Mouse (Mus musculus) layer of hippocampus, postnatal 10 days (tissue): ENCODE results near the gene Rab3a. TPM values are rescaled to one million over a fixed set of nuclear protein-coding genes. Genes with fewer than 3 reads are reported as not detected.
A peak's percentile ranks its signal among the peaks of the same experiment; 100 is the strongest.

Experiments used
- DNase-seq, 2 experiments: peaks; one replicate each; pipeline ENCODE4 v3.0.0; 2021; ENCODE audit warnings: low spot score in 2 of 2
- long read RNA-seq: library from polyadenylated mRNA; stranded (forward); transcript quantifications from one replicate; pipeline ENCODE4 v2.0.0, GENCODE M21; 2023
- total RNA-seq, 2 experiments: library from RNA; stranded (reverse); gene quantifications; 2 replicates each; pipeline ENCODE4 v1.2.3; 2021

Rab3a gene
- total RNA-seq = 100 to 1,000 TPM; 584 to 714 TPM
- long read RNA-seq, transcript Rab3a-202 (5 exons, 1,375 nt) = minor isoform, 16 of 1,083 reads
- long read RNA-seq, transcript Rab3a-203 (4 exons, 1,556 nt) = minor isoform, 10 of 1,083 reads
- long read RNA-seq, transcript Rab3a-201 (5 exons, 1,363 nt) = major isoform, 695 of 1,083 reads
- long read RNA-seq, partial matches to known transcripts = 19 of 1,083 reads
- long read RNA-seq, other reads (novel, unspliced or antisense) = 343 of 1,083 reads

DNA sequence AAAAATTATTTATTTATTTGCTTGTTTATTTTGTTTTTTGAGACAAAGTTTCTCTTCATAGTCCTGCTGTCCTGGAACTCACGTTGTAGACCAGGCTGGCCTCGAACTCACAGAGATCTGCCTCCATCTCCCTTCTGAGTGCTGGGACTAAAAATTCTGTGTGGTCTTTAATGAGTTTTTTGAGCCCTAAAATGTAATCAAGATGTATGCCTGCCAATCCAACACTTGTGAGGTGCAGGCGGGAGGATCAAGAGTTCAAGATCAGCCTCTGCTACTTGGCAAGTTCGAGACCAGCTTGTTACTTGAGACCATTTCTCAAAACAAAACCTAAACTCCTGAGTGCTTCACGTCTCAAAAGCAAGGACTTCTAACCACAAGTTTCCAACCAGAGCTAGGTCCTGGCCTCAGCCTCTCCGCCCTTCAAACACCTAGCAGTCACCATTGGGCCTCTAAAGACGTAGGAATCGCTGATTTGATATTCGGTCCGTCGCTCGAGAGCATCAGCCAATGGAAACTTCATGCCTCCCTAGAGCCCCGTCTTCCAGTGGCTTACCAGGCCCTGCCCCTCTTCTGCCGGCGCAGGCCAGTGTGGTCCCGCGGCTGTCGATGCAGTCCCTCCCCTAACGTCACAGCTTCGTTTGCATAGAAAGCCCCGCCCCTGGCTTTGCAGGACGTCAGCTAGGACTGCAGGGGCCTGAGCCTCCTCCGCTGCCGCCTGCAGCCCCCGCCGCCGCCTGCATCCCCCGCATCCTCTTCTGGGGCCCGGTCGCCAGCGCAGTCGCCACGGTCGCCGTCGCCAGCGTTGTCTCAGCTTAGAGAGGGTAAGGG, at the start of gene Rab3a:
TSS of gene Rab3a (plus strand) at position 637 of the 828 bp plus-strand sequence.
- DNase-seq = peak; percentile 95 to 96

DNA sequence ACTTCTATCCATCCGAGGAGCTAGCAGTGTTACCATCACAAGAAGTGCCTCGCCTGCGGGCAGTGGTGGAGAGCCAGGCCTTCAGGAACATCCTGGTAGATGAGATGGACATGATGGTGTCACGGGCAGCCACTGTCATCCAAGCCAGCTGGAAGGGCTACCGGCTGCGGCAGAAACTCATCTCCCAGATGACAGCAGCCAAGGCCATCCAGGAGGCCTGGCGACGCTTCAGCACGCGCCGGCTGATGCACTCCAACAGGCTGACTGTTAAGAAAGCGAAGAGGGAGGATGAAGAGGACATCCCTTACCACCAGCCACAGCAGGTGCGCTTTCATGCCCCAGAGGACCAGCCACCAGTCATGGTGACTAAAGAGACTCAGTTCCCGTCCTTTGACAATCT, 46.2 kb upstream of the Rab3a start:
- no peak for DNase-seq

DNA sequence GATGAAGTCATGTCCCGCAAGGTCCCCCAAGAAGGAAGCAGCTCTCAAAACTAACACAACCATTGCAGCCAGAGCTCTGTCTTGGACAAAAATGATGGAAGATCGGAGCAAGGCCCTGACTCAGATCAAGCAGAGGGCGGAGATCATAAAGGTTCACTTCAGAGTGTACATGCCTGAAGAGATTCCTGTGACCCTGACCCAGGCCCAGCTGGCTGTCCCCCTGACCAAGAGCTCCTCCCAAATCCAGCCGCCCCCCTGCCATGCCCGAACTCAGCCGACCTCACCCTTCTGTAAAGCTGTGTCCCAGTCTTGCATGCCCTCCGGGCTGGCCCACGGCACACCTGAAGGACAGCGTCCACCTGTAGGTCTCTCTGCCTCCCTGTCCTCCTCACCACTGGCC, 44.7 kb upstream of the Rab3a start:
- no peak for DNase-seq

DNA sequence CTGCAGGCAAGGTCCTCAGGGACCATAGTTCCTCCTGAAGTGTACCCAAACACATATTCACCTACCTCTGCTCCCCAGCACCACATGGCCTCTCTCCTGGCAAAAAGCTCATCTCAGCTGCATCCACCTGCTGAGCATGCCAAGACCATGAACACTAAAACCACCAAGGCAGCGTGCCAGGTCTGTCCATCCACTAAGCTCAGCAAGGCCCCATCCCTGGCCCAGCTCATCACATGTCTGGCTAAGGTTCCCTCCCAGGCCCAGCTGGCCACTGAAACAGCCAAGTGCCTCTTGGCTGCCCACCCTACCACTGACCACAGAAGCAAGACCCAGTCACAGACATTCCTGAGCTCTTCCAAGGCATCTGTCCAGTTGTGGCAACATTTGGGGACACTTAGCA, 44.2 kb upstream of the Rab3a start:
- no peak for DNase-seq

DNA sequence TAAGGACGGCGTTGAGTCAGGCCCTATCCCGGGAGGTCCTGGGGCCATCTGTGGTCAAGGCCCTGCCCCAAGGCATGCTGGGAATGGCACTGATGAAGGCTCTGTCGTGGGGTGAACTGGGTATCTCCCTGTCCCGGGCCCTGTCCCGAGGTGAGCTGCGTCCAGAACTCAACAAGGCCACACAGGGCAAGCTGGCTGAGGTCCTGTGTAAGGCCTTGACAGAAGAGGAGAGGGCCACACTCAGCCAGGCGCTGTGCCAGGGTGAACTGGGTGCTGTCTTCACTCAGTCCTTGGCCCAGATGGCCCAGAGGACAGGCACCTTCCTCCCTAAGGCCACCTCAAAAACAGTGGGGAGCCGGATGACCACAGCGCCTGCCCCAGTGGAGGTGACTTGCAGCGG, 43.4 kb upstream of the Rab3a start:
- DNase-seq = no peak

DNA sequence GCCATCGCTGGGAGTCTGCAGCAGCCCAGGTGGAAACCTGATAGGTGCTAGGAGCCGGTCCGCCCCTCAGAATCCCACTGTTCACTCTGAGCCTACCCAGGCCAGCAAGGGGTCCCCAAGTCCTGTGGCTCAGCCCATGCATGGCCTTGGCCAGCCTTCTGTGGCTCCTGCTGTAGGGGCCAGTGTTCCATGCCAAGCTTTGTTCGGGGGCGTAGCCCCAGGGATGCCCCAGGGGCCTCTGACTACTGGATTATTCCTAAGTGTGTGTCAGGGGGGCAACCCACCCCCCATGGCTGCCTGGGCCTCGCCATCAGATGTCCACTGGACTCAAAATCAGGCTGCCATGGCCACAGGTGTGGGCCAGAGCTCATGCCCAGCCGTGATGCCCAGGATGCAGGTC, 40.5 kb upstream of the Rab3a start:
- DNase-seq = no peak

DNA sequence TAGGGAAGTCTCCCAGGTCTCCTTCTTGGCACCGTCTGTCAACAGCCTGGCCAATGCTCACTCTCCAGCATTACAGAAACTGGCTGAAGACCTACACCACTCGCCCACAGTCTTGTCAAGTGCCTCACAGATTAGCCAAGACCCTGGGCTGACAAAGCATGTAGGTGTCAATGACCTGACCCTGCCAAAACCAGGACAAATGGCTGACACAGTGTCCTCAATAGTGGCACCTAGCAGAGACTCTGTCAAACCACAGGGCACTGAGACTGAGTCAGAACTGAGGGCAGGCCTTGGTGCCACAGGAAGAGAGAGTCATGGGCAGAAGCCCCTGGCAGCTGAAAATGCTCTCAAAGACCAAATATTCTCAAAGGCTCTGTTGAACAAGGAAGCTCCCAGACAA, 39.4 kb upstream of the Rab3a start:
- no peak for DNase-seq

DNA sequence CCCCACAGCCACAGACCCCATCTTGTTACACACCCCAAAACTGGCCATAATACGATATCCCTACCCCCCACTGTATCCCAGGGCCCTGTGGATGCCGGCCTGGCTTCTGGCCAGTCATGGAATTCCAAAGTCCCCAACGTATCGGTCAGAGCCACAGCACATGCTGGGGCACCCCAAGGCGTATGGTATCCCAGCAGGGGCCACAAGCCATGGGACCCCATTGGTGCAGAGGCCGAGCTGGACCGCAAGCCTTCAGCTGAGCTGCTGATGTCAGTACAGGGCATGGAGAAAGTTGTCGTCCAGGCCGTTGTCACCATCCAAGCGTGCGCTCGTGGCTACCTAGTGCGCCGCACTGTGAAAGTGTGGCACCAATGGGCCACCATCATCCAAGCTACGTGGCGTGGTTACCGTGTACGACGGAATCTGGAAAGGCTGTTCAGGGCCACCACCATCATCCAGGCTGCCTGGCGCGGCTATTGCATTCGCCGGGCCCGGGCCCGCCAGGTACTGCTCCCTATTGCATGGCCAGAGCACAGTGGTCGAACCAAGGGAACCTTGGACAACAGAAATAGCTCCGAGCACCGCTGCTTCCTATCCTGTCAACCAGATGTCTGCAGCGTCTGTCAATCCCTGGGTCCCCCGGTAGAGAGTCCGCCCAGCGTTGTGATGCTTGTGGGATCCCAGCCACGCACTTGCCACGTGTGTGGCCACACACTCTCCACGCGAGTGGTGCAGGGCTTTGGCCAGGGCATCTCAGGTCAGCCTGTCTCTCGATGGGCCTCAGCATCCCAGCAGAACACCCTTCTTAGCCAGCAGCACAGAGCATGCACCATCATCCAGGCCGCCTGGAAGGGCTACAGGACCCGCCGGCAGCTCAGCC, 37.7 kb upstream of the Rab3a start:
- peak in 1 of 2 experiments; percentile 5 for DNase-seq

DNA sequence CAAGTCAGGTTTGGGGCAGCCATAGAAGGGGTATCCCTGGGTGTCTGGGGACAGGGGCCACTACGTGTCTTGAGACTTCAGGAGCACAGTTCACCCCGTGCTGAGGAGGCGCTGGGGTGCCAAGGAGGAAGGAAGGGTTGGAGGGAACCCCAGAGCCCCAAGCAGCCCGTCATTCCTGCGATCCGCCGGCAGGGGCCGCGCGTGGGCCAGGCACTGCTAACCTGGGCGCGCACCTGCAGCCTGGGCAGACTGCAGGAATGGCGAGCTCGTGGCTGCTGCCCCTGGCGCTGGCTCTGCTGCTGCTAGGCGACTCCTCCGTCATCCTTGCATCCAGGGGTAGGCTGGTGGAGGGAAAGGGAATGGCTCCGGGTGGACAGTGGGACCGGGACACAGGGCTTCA, 36.2 kb upstream of the Rab3a start, which contains the start of gene Gm3336:
TSS of gene Gm3336 (plus strand) at position 247 of the 400 bp plus-strand sequence.
- peak; percentile 53 to 72 for DNase-seq

DNA sequence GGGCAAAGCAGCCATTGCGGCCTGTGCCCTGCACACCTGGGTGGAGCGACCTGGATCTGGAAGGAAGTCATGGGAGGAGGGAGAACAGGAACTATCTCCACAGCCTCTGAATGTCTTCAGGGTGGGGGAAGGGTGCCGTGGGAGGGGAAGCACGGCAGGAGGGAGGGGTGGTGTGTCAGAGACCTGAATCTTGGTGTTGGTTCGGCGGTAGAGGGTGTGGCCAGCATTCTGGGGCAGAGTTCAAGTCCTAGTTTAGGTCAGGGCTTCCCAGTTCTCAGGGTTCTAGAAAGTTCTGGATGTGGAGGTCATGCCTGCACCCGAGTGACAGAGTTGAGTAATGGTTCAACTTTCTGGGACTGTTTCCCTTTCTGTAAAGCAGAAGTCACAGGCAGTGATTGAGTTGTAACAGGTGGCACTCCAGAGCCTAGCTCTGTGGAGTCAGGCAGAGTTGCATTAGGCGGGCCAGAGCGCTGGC, 34.6 kb upstream of the Rab3a start:
- DNase-seq = peak in 1 of 2 experiments; percentile 5

DNA sequence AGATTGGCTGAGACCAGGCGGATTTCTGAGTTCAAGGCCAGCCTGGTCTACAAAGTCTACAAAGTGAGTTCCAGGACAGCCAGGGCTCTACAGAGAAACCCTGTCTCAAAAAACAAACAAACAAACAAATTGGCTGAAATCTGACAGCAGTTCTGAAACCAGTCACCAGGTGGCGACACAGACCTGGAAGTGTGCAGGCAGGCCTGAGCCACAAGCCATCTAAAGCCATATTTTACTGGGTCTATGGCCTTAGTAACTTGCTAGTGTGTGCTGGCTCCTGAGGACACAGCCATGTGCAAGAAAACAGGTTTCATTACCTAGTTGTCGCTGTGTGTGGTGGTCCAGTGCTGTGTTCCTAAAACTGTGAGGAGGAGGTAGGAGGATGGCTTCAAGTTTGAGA, 33.7 kb upstream of the Rab3a start:
- peak; percentile 90 to 93 for DNase-seq

DNA sequence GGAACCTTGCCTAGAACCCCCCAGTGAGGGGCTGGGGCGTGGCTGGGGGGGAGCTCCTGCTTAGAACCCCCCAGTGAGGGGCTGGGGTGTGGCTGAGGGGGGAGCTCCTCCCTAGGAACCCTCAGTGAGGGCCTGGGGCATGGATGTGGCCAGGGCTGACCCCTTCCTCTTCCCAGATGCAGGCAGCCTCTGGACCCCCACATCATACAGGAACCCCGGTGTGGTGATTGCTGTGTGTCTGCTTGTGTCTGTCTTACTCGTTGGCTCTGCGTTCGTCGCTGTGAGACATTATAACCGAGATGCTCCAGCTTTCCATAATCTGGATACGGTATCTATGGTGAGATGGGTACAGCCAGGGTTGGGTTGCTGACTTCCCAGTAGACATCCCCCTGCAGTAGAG, 32.9 kb upstream of the Rab3a start:
- no peak for DNase-seq

DNA sequence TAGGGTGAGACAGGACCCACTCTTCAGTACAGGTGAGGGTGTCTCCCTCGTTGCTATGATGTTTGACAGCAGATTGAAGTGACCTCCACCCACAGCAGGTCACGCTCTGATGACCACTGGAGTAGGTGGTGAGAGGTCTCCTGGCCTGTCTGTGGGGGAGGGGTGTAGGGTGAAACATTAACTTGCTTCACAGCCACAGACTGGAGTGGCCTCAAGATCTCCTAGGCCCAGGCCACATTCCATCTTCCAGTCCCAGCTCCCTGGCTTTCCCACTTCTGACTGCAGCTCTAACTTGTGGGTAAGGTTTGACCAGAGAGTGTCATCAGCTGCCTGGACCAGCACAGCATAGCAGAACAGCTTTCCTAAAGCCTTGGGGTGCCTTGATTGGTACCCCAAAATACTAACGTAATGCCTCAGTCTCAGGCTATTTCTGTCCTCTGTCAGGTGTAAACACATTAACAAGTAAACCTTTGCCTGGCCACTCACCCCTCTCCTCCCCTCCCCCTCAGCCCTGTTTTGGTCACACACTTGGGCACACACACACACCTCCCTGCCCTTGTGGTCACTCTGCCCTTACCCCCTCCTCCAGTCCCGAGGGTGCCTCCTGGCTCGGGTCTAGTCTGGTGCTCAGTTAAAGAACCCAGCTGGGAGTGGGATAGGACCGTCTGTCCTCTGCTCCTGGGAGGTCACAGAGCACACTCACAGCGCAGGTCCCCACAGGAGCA, 30.8 kb upstream of the Rab3a start, which contains the start of gene Pde4c:
TSS of gene Pde4c (plus strand) at position 235 of the 725 bp plus-strand sequence.
- no peak for DNase-seq

DNA sequence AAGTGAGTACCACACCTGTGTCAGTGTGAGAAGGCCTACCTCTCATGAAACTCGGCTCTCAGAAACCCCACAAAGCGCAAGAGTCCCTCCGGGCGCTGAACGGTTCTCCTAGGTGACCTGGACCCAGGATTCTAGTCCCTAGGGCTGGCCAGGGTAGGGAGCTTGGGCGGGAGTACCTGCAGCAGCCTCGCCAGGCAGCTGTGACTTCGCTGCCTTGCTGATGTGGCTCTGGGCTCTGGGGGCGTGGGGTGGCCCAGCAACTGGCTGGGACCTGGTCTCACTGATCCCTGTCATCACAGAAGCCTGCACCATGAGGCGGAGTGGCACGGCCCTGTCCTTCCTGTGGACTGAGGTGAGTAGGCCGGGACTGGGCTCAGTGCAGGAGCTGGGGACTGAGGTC, 30.3 kb upstream of the Rab3a start:
- no peak for DNase-seq

DNA sequence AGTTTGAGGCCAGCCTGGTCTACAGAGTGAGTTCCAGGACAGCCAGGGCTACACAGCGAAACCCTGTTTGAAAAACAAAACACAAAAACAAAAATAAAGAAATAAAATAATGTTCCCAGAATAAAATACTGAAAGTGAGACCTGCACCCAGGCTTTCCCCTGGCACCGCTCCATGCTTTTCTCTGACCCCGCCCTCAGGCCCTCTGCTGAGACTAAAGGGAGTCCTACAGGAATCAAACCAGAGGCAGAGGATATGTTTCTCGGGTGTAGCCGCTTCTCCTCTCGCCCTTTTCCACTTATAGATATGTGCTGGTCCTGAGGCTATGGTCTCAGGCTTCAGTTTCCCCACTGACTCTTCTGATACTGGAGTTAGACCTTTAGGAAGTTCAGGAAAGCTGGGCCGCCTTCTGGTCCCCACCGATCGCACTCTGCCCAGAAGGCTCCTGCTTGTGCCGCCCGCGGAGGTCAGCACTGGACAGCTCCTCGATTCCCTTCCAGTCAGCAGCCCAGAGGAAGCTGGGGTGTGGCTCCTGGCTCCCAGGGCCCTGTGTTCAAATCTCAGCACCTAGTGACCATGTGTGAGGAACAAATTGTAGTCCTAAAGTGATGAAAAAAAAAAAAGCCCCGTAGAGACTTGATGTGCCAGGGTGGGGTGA, 28.6 kb upstream of the Rab3a start:
- DNase-seq = no peak

DNA sequence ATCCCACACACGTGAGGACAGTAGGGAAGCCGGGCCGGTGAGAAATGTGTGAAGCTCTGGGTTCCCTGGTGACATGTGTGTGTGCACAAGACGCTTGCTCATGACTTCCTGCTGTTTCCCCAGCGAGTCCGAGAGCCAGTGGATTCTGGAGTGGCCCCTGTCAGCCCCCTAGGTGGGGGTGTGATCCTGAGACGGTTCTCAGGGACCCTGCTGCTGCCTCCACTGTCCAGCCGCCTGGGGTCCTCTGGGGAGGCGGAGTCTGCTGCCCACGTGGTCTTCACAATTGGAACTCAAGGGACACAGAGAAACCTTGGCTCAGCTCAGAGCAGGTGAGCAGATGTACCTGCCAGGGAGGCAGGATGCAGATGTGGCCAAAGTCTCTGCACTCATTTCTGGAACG, 27.8 kb upstream of the Rab3a start:
- DNase-seq = no peak

DNA sequence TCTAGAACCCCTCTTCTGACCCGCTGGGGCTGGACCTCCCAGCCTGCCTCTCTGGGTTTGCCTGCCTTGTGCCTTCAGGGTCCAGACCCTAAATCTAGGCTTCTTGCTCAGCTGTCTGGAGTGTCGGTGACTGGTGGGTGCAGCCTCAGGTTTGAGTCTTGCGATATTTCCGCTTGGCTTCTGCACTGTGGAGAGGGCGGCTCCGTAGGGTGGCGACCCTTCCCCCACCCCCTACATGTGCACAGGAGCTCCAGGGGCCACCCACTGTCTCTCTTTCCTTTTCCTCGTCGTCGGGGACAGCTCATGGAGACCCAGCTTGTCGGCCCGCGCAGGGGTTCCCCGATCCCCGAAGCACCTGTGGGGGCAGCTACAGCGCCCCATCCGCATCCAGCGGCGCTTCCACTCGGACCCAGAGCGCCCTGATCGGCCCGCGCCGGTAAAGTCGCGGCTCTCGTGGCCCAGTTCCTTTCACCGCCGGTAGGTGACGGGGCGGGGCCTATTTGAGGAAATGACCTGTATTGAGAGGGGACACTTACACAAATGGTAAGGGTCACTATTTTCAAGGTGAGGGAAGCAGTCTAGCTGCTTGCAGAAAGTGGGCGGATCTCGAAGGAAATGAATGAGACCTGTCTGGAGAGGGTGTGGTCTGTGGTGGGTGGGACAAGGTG, 24.5 kb upstream of the Rab3a start:
- no peak for DNase-seq

DNA sequence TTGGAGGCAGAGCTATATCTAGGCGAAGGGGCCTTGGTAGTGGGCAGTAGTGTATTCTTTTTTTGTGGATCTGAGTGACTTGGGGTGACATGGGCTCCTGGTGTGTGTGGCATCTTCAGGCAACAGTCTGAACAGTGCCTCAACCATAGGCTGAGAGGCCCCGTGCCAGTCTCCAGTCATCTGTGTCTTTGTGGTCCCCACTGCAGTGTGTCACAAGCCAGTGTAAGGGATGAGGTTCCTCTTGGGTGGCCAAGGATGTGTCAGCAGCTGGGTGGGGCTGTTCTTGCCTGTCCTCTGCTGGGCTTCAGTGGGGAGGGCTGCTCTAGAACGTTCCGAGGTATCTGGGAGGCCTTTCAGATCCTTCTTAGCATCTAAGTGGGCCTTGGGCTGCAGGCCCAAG, 23.5 kb upstream of the Rab3a start:
- DNase-seq = no peak

DNA sequence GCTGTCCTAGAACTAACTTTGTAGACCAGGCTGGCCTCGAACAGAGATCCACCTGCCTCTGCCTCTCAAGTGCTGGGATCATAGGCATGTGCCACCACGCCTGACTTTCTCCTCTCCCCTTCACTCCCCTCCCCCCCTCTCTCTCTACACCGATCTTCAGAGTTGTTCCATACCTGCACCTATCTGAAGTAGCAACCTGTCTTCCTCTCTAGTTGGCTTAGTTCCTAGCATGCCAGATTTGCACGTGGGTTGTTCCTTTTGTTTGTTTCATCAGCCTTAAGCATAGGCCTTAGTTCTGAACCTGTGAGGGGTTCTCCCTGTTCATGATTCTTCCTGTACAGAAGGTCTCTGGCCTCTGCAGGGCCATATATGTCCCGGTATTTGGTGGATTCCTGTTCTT, 16.8 kb upstream of the Rab3a start:
- no peak for DNase-seq

DNA sequence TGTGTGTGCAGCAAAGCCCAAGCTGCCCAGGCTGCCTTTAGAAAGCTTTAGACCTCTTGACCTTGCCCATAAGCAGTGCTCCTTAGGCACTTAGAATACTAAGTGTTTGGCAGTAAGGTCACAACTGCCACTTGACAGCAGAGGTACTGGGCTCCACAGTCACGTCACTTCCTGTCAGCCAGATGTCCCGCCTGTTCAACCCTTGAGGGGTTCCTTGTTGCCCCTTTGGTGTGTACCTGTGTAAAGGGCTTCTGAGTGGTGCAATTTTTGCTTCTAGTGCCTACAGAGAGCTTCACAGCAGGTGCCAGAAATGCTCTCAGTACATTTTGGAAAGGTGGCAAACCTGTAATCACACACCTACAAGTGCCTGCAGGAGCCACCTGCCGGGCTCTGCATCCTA, 16.3 kb upstream of the Rab3a start:
- DNase-seq = no peak
